Mouse (Mus musculus): ENCODE data around the gene Tmem117. TPM values are rescaled to one million over a fixed set of nuclear protein-coding genes. Genes with fewer than 3 reads are reported as not detected.

Tmem117 gene
- 5.6 and 5.9 TPM in 2 replicates for polyA plus RNA-seq (2015; fragmentation: Nextera tagmentation; extraction: Ambion mirVana)

- DNase-seq (ENCODE audit: low spot score) (peak; percentile 81), ATAC-seq (ENCODE audit: low FRiP score, low TSS enrichment) (peak; percentile 99)
- under 1% methylated on average over 75 of the region's 96 CpGs for WGBS
- Histone ChIP-seq H3K9me3 (ENCODE audit: control insufficient read depth, low read length) (no peaks in the 10 kb centered on the region), H3K4me2 (replicated peaks; ENCODE audit: low read depth) (peak within 1 kb of the TSS; percentile 91), H3K27ac (replicated peaks) (no peak within 1 kb of the TSS), H3K9ac (ENCODE audit: low read length) (peak within 1 kb of the TSS; percentile 70), H3K27me3 (ENCODE audit: control insufficient read depth, insufficient read depth, low read length) (no peaks in the 10 kb centered on the region), H3K4me3 (ENCODE audit: low read depth, low read length) (peak within 1 kb of the TSS; percentile 50), H3K36me3 (ENCODE audit: control insufficient read depth, insufficient read depth, low read length) (no peaks in the 10 kb centered on the region), H3K4me1 (replicated peaks; ENCODE audit: control insufficient read depth, insufficient read depth) (no peaks in the 10 kb centered on the region)
- TF ChIP-seq EP300 (optimal IDR thresholded peaks at IDR 0.05) (no peak), CTCF (IDR thresholded peaks at IDR 0.05; ENCODE audit: low read depth) (peak; percentile 21; the same call in 1 of the 2 replicates)
Measured at GRCm38 (mm10) chr15:94628830-94629601, at the start of gene Tmem117. Gene Tmem117, plus strand, starts transcription at chr15:94629232.

- H3K27me3 ChIP-seq (ENCODE audit: control insufficient read depth, insufficient read depth, low read length), result no peaks in the 10 kb centered on the region
- no peak for TF ChIP-seq CTCF (IDR thresholded peaks at IDR 0.05; ENCODE audit: low read depth)
- TF ChIP-seq EP300 (optimal IDR thresholded peaks at IDR 0.05), result no peak
- no peaks in the 10 kb centered on the region for H3K4me1 ChIP-seq (replicated peaks; ENCODE audit: control insufficient read depth, insufficient read depth)
- DNase-seq (ENCODE audit: low spot score) (no peak), ATAC-seq (ENCODE audit: low FRiP score, low TSS enrichment) (no peak)
- no peak overlapping the region for H3K4me2 ChIP-seq (replicated peaks; ENCODE audit: low read depth)
- no peak overlapping the region for H3K27ac ChIP-seq (replicated peaks)
- H3K4me3 ChIP-seq (ENCODE audit: low read depth, low read length), result no peak overlapping the region
- no peak overlapping the region for H3K9ac ChIP-seq (ENCODE audit: low read length)
- WGBS, result 53% methylated on average over 7 of the region's 7 CpGs
- H3K9me3 ChIP-seq (ENCODE audit: control insufficient read depth, low read length), result no peaks in the 10 kb centered on the region
- H3K36me3 ChIP-seq (ENCODE audit: control insufficient read depth, insufficient read depth, low read length), result peaks cover 34% of the 10 kb centered on the region
Measured at GRCm38 (mm10) chr15:94582000-94582593, 46.9 kb upstream of the Tmem117 start.

- DNase-seq (ENCODE audit: low spot score) (no peak), ATAC-seq (ENCODE audit: low FRiP score, low TSS enrichment) (no peak; the same call in 1 of the 2 replicates)
- peaks cover 34% of the 10 kb centered on the region for H3K36me3 ChIP-seq (ENCODE audit: control insufficient read depth, insufficient read depth, low read length)
- no peak overlapping the region for H3K27ac ChIP-seq (replicated peaks)
- H3K4me1 ChIP-seq (replicated peaks; ENCODE audit: control insufficient read depth, insufficient read depth), result no peaks in the 10 kb centered on the region
- H3K9ac ChIP-seq (ENCODE audit: low read length), result no peak overlapping the region
- H3K27me3 ChIP-seq (ENCODE audit: control insufficient read depth, insufficient read depth, low read length), result no peaks in the 10 kb centered on the region
- H3K4me3 ChIP-seq (ENCODE audit: low read depth, low read length), result no peak overlapping the region
- TF ChIP-seq EP300 (optimal IDR thresholded peaks at IDR 0.05) (no peak), CTCF (IDR thresholded peaks at IDR 0.05; ENCODE audit: low read depth) (no peak)
- WGBS, result 58% methylated on average over 10 of the region's 10 CpGs
- H3K4me2 ChIP-seq (replicated peaks; ENCODE audit: low read depth), result no peak overlapping the region
- no peaks in the 10 kb centered on the region for H3K9me3 ChIP-seq (ENCODE audit: control insufficient read depth, low read length)
Measured at GRCm38 (mm10) chr15:94583153-94583552, 45.9 kb upstream of the Tmem117 start.

DNA sequence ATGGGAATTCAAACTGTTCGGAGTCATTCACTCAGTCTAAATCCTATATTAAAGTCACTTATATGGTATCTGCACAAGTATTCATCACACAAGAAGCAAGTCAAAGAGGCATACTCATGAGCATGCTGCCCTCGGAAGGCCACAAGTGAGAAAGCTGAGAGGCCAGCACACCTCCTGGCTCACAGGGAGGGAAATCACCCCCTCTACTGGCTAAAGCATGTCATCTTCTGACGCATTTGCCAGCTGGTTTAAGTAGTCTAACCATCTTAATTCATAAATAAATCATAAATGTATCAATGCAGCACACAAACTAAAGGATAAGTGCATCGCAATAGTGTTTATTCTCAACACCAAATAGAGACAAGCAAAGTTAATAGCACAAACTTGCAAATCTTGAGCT, 44.3 kb upstream of the Tmem117 start:
- ATAC-seq (ENCODE audit: low FRiP score, low TSS enrichment) (no peak), DNase-seq (ENCODE audit: low spot score) (peak; percentile 33)
- H3K27ac ChIP-seq (replicated peaks), result no peak overlapping the region
- no peak overlapping the region for H3K9ac ChIP-seq (ENCODE audit: low read length)
- H3K4me2 ChIP-seq (replicated peaks; ENCODE audit: low read depth), result no peak overlapping the region
- H3K36me3 ChIP-seq (ENCODE audit: control insufficient read depth, insufficient read depth, low read length), result peaks cover 30% of the 10 kb centered on the region
- peak; percentile 70 for TF ChIP-seq CTCF (IDR thresholded peaks at IDR 0.05; ENCODE audit: low read depth)
- TF ChIP-seq EP300 (optimal IDR thresholded peaks at IDR 0.05), result no peak
- H3K4me1 ChIP-seq (replicated peaks; ENCODE audit: control insufficient read depth, insufficient read depth), result no peaks in the 10 kb centered on the region
- no peak overlapping the region for H3K4me3 ChIP-seq (ENCODE audit: low read depth, low read length)
- no peaks in the 10 kb centered on the region for H3K9me3 ChIP-seq (ENCODE audit: control insufficient read depth, low read length)
- no peaks in the 10 kb centered on the region for H3K27me3 ChIP-seq (ENCODE audit: control insufficient read depth, insufficient read depth, low read length)
- WGBS, result 80% methylated on average over 4 of the region's 4 CpGs

- no peak overlapping the region for H3K4me3 ChIP-seq (ENCODE audit: low read depth, low read length)
- H3K9ac ChIP-seq (ENCODE audit: low read length), result no peak overlapping the region
- H3K4me1 ChIP-seq (replicated peaks; ENCODE audit: control insufficient read depth, insufficient read depth), result no peaks in the 10 kb centered on the region
- H3K9me3 ChIP-seq (ENCODE audit: control insufficient read depth, low read length), result no peaks in the 10 kb centered on the region
- DNase-seq (ENCODE audit: low spot score), result no peak
- 0 out of 2 replicates have a peak overlapping the region, but pooled peaks have one; percentile 58 for H3K4me2 ChIP-seq (replicated peaks; ENCODE audit: low read depth)
- no peak for ATAC-seq (ENCODE audit: low FRiP score, low TSS enrichment)
- no peaks in the 10 kb centered on the region for H3K27me3 ChIP-seq (ENCODE audit: control insufficient read depth, insufficient read depth, low read length)
- H3K36me3 ChIP-seq (ENCODE audit: control insufficient read depth, insufficient read depth, low read length), result peaks cover 11% of the 10 kb centered on the region
- no peak overlapping the region for H3K27ac ChIP-seq (replicated peaks)
- 75% methylated on average over 9 of the region's 9 CpGs for WGBS
- TF ChIP-seq EP300 (optimal IDR thresholded peaks at IDR 0.05) (no peak), CTCF (IDR thresholded peaks at IDR 0.05; ENCODE audit: low read depth) (no peak)
Measured at GRCm38 (mm10) chr15:94587826-94588715, 41.0 kb upstream of the Tmem117 start.

All from stomach, postnatal 0 days (tissue).